Mouse (Mus musculus) heart, embryonic 14.5 days (tissue): ENCODE results near the gene Alg2. TPM values are rescaled to one million over a fixed set of nuclear protein-coding genes. Genes with fewer than 3 reads are reported as not detected.

Experiments used
- ATAC-seq: fragments of 200-750 bp; cut with Nextera tagmentation; 2 replicates; pipeline ENCODE4 v1.8.0; 2017; ENCODE audit warnings: low read depth, moderate TSS enrichment; ENCODE audit not compliant: insufficient number of reproducible peaks, insufficient read depth, low FRiP score
- H3K27ac ChIP-seq, 2 experiments: fragments of 200-500 bp in 1 of 2; fragments of 300-500 bp in 1 of 2; sonication (generic) in 1 of 2; replicated peaks in 1 of 2; 2 replicates each; pipeline ENCODE4 v1.5.1; 2012 to 2014; ENCODE audit warnings: low read depth in 2 of 2, low read length in 2 of 2, control low read depth in 1 of 2, mild to moderate bottlenecking in 1 of 2, mixed read lengths in 1 of 2; ENCODE audit not compliant: control insufficient read depth in 1 of 2, insufficient read depth in 1 of 2
- H3K27me3 ChIP-seq: fragments of 300-500 bp; sonication (generic); 2 replicates; pipeline ENCODE4 v1.6.1; 2014; ENCODE audit warnings: mild to moderate bottlenecking, low read length, control low read depth; ENCODE audit not compliant: control insufficient read depth, insufficient read depth
- H3K36me3 ChIP-seq: fragments of 300-500 bp; sonication (generic); 2 replicates; pipeline ENCODE4 v1.6.1; 2014; ENCODE audit warnings: mild to moderate bottlenecking, control low read depth, low read length, mixed read lengths; ENCODE audit not compliant: control insufficient read depth, insufficient read depth
- H3K4me1 ChIP-seq, 2 experiments: fragments of 200-500 bp in 1 of 2; fragments of 300-500 bp in 1 of 2; sonication (generic) in 1 of 2; 2 replicates each; pipeline ENCODE4 v1.6.1; 2012 to 2014; ENCODE audit warnings: low read length in 2 of 2, control low read depth in 1 of 2, mixed read lengths in 1 of 2; ENCODE audit not compliant: control insufficient read depth in 2 of 2, insufficient read depth in 2 of 2
- H3K4me2 ChIP-seq: fragments of 300-500 bp; sonication (generic); 2 replicates; pipeline ENCODE4 v1.6.1; 2014; ENCODE audit warnings: mild to moderate bottlenecking, low read length
- H3K4me3 ChIP-seq, 2 experiments: fragments of 200-500 bp in 1 of 2; fragments of 300-500 bp in 1 of 2; sonication (generic) in 1 of 2; 2 replicates each; pipeline ENCODE4 v1.5.1; 2012 to 2014; ENCODE audit warnings: low read length in 2 of 2, mild to moderate bottlenecking in 2 of 2, control low read depth in 1 of 2, low read depth in 1 of 2, moderate library complexity in 1 of 2; ENCODE audit not compliant: control insufficient read depth in 1 of 2, insufficient read depth in 1 of 2
- H3K9ac ChIP-seq: fragments of 300-500 bp; sonication (generic); 2 replicates; pipeline ENCODE4 v1.6.1; 2014; ENCODE audit warnings: mild to moderate bottlenecking, low read length
- H3K9me3 ChIP-seq: fragments of 300-500 bp; sonication (generic); 2 replicates; pipeline ENCODE4 v1.6.1; 2016; ENCODE audit warnings: low read length, control low read depth; ENCODE audit not compliant: control insufficient read depth
- WGBS: fragments of 180-500 bp; shearing (Covaris S2); extraction: QIAGEN DNeasy Blood & Tissue Kit; methylation state at CpG from one replicate; pipeline ENCODE4 v1.1.7; 2014; 5-methylcytosine and 5-hydroxymethylcytosine counted together
- polyA plus RNA-seq: library from polyadenylated mRNA; unstranded; fragments of >200 nt; fragmentation: Nextera tagmentation; extraction: Ambion mirVana; gene quantifications from 2 replicates; pipeline ENCODE4 v1.2.1, GENCODE M21; 2014

The Alg2 gene
- polyA plus RNA-seq, 1 experiment from 2014 or later, result 29.1 TPM

DNA sequence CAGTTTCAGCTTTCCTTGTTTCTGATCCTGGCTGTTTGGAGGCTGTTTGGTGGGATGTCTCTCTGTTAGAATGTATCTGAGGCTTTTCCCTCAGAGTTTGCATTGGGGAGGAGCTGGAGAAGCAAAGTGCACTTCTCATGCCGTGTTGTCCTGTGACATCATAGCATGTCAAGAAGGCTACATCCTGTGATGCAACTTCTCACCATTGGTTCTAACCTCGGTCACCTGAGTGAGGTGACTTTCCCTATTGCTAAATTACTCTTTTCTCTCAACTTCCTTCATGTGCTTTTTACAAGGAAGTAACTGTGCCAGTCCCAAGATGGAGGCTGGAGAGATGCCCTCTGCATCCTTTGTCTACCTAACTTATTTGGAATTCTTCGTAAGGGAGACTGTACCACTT, 25.6 kb downstream of the Alg2 start:
- 75% methylated on average over 3 of the region's 3 CpGs for WGBS
- ATAC-seq, result no peak
- Histone ChIP-seq H3K4me1 (no peaks in the 10 kb centered on the region), H3K4me3 (no peak overlapping the region), H3K27ac (no peak overlapping the region), H3K27me3 (no peaks in the 10 kb centered on the region), H3K36me3 (no peaks in the 10 kb centered on the region), H3K9ac (no peak overlapping the region), H3K4me2 (no peak overlapping the region), H3K9me3 (no peaks in the 10 kb centered on the region)

- no peak overlapping the region for H3K27ac ChIP-seq
- 87% methylated on average over 11 of the region's 11 CpGs for WGBS
Observed at GRCm38 (mm10) chr4:47440951-47441350, 33.2 kb downstream of the Alg2 start.

GRCm38 (mm10) chr4:47438956-47439355, 35.2 kb downstream of the Alg2 start:
- Histone ChIP-seq H3K27ac (no peak overlapping the region), H3K36me3 (no peaks in the 10 kb centered on the region), H3K4me1 (peaks cover 8 to 12% of the 10 kb centered on the region in 2 experiments; a peak in 3 of 4 replicates), H3K4me2 (no peak overlapping the region), H3K4me3 (no peak overlapping the region), H3K9ac (no peak overlapping the region), H3K9me3 (no peaks in the 10 kb centered on the region), H3K27me3 (no peaks in the 10 kb centered on the region)
- WGBS, result 71% methylated on average over 6 of the region's 6 CpGs
- ATAC-seq, result no peak

More at GRCm38 (mm10) chr4:47440951-47441350, 33.2 kb downstream of the Alg2 start:
- H3K4me1 ChIP-seq, result peaks cover 8 to 10% of the 10 kb centered on the region in 2 experiments; a peak in 3 of 4 replicates
- H3K4me3 ChIP-seq, result no peak overlapping the region
- no peaks in the 10 kb centered on the region for H3K27me3 ChIP-seq
- H3K4me2 ChIP-seq, result no peak overlapping the region
- no peaks in the 10 kb centered on the region for H3K9me3 ChIP-seq
- no peak overlapping the region for H3K9ac ChIP-seq
- no peaks in the 10 kb centered on the region for H3K36me3 ChIP-seq
- ATAC-seq, result no peak

DNA sequence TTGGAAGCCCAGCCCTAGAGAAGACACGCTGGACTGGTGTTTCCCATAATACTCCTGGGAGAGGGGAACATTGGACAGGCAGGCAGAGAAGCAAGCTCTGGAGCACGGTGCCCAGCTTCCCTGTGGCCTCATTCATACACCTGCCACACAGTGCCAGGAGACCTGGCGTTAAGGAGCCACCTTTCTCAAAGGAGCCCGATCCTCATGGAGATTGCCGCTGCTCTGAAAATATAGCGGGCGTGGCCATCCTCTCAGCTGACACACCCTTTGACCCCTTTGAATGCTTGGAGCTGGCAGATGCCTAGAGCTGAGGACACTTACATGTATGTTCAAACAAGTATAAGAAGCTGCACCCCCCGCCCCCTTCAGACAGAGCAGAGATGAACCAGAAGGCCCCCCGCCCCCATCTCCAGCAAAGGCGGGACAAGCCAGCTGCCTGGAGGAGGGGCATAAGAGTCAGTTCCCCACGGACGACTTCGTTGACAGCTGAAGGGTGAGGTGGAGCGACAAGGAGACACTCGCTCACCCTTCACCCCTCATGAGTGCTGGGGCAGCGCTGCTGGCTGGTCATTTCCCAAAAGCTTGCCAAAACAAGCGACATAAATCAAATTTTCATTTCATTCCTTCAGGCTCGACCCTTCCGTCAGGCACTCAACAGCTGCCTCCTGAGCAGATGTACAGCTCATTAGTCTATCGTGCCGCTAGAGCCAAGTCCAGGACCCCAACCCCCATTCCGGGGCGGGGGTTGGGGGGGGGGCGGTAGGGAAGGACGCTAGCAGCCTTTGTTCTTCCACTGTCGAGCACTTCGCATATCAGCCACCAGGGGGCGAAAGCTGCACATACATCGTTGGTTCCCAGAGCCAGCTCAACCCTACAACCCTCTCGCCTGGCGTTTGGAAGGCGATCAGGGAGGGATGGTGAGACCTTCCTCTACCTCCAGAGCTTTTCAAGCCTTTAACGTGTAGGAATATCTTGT, 36.5 kb downstream of the Alg2 start:
- peak overlapping the region; percentile 60 to 64 for H3K4me3 ChIP-seq
- no peaks in the 10 kb centered on the region for H3K27me3 ChIP-seq

GRCm38 (mm10) chr4:47435566-47436360, 38.4 kb downstream of the Alg2 start:
- no peaks in the 10 kb centered on the region for H3K27me3 ChIP-seq
- H3K9me3 ChIP-seq, result no peaks in the 10 kb centered on the region
- no peak overlapping the region for H3K4me3 ChIP-seq
- no peak overlapping the region for H3K4me2 ChIP-seq
- no peak overlapping the region for H3K9ac ChIP-seq
- H3K4me1 ChIP-seq, result peaks cover 8 to 12% of the 10 kb centered on the region in 2 experiments; a peak in 3 of 4 replicates
- WGBS, result 56% methylated on average over 28 of the region's 28 CpGs
- no peaks in the 10 kb centered on the region for H3K36me3 ChIP-seq
- H3K27ac ChIP-seq, result no peak overlapping the region
- no peak for ATAC-seq

More for the DNA sequence above, 36.5 kb downstream of the Alg2 start:
- ATAC-seq, result peak; percentile 79; the same call in 1 of the 2 replicates
- H3K4me1 ChIP-seq, result peaks cover 8 to 12% of the 10 kb centered on the region in 2 experiments; a peak in 3 of 4 replicates
- no peaks in the 10 kb centered on the region for H3K36me3 ChIP-seq
- H3K9ac ChIP-seq, result peak overlapping the region; percentile 75
- H3K4me2 ChIP-seq, result peak overlapping the region; percentile 89
- under 1% methylated on average over 33 of the region's 33 CpGs for WGBS
- H3K27ac ChIP-seq, result peak overlapping the region; percentile 35 to 66
- H3K9me3 ChIP-seq, result no peaks in the 10 kb centered on the region

GRCm38 (mm10) chr4:47435131-47435530, 39.0 kb downstream of the Alg2 start:
- H3K4me2 ChIP-seq, result no peak overlapping the region
- WGBS, result 59% methylated on average over 12 of the region's 12 CpGs
- no peak overlapping the region for H3K4me3 ChIP-seq

GRCm38 (mm10) chr4:47432766-47433165, 41.4 kb downstream of the Alg2 start:
- ATAC-seq, result no peak
- H3K4me1 ChIP-seq, result peaks cover 5 to 9% of the 10 kb centered on the region in 2 experiments; a peak in 2 of 4 replicates
- H3K4me2 ChIP-seq, result no peak overlapping the region
- no peaks in the 10 kb centered on the region for H3K27me3 ChIP-seq
- no peaks in the 10 kb centered on the region for H3K9me3 ChIP-seq
- H3K4me3 ChIP-seq, result no peak overlapping the region
- no peaks in the 10 kb centered on the region for H3K36me3 ChIP-seq
- no peak overlapping the region for H3K9ac ChIP-seq
- H3K27ac ChIP-seq, result no peak overlapping the region
- 88% methylated on average over 6 of the region's 7 CpGs for WGBS

More at GRCm38 (mm10) chr4:47435131-47435530, 39.0 kb downstream of the Alg2 start:
- no peak for ATAC-seq
- no peaks in the 10 kb centered on the region for H3K9me3 ChIP-seq
- H3K9ac ChIP-seq, result no peak overlapping the region
- H3K27me3 ChIP-seq, result no peaks in the 10 kb centered on the region
- no peak overlapping the region for H3K27ac ChIP-seq
- H3K36me3 ChIP-seq, result no peaks in the 10 kb centered on the region
- H3K4me1 ChIP-seq, result peaks cover 8 to 12% of the 10 kb centered on the region in 2 experiments; a peak in 3 of 4 replicates
